ENCODE assay signal across 7 mouse cellular contexts in the genomic region with DNA sequence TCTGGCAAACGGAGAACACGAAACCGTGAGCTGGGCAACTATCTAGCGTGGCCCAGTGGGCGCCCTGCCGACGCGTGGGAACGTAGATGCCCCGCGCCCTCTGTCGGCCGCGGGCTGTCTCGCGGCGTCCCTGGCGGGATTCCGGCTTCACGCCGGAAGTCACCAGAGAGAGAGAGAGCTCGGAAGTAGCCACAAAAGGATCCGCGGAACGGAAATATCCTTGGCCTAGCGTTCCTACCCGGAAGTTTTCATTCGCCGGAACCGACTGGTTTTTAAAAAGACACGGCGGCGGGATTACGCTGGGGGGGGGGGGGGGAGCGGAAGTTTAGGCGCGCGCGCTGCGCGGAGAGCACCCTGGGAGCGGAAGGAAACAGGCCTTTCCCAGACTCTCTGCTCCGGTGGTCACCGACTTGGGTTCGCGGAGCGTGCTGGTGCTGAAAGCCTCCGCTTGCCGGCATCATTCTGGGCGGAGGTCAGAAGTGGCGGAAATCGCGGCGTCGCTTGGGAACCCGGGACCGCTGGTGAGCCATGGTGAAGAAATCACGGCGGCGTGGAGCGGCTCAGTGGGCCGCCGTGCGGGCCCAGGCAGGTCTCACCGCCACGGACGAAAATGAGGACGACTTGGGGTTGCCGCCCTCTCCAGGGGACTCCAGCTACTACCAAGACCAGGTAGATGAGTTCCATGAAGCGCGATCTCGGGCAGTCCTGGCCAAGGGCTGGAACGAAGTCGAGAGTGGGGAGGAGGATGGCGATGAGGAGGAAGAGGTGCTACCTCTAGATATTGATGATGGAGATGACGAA. TPM values are rescaled to one million over a fixed set of nuclear protein-coding genes. Genes with fewer than 3 reads are reported as not detected.
DNase-seq lines count a peak whose midpoint lies in the region; ATAC-seq lines count a peak whose summit lies in the region.

A gene (plus strand): TSS at position 377 of the 801 bp plus-strand sequence.

- peak within 1 kb of the TSS; percentile 96 for H3K4me2 ChIP-seq in embryonic facial prominence, embryonic 12.5 days (replicated peaks)
- peak within 1 kb of the TSS; percentile 86 for H3K4me2 ChIP-seq in limb, embryonic 11.5 days (ENCODE audit: low read depth, severe bottlenecking)
- H3K4me2 ChIP-seq in midbrain, embryonic 14.5 days (ENCODE audit: low read length): peak within 1 kb of the TSS; percentile 96

- no peaks in the 10 kb centered on the region for H3K9me3 ChIP-seq in embryonic facial prominence, embryonic 12.5 days
- no peaks in the 10 kb centered on the region for H3K9me3 ChIP-seq in limb, embryonic 11.5 days (ENCODE audit: control insufficient read depth, low read length)
- H3K9me3 ChIP-seq in midbrain, embryonic 14.5 days (ENCODE audit: control insufficient read depth, low read length): no peaks in the 10 kb centered on the region

- H3K27me3 ChIP-seq in embryonic facial prominence, embryonic 12.5 days: no peaks in the 10 kb centered on the region
- no peaks in the 10 kb centered on the region for H3K27me3 ChIP-seq in limb, embryonic 11.5 days (ENCODE audit: control insufficient read depth, insufficient read depth, low read length)
- H3K27me3 ChIP-seq in midbrain, embryonic 14.5 days (ENCODE audit: control insufficient read depth, insufficient read depth, low read length): no peaks in the 10 kb centered on the region

- peak within 1 kb of the TSS; percentile 91 for H3K4me3 ChIP-seq in embryonic facial prominence, embryonic 12.5 days
- peak within 1 kb of the TSS; percentile 83 for H3K4me3 ChIP-seq in limb, embryonic 11.5 days (ENCODE audit: low read depth, low read length)
- H3K4me3 ChIP-seq in midbrain, embryonic 14.5 days (replicated peaks; ENCODE audit: low read depth, low read length): peak within 1 kb of the TSS; percentile 89

- peak; percentile 89 for DNase-seq in adrenal gland, postnatal 25 days
- peak; percentile 99 for DNase-seq in heart, adult 11 months
- peak; percentile 94 for DNase-seq in kidney, adult 18-20 months
- DNase-seq in limb, embryonic 11.5 days (ENCODE audit: low spot score): peak; percentile 99
- DNase-seq in midbrain, embryonic 14.5 days: peak; percentile 99
- peak; percentile 87 to 90 for DNase-seq in spleen, adult 18-20 months

- peak within 1 kb of the TSS; percentile 93 for H3K27ac ChIP-seq in embryonic facial prominence, embryonic 12.5 days
- H3K27ac ChIP-seq in limb, embryonic 11.5 days (replicated peaks; ENCODE audit: low read depth, low read length): peak within 1 kb of the TSS; percentile 79
- H3K27ac ChIP-seq in midbrain, embryonic 14.5 days (replicated peaks; ENCODE audit: low read depth, low read length): peak within 1 kb of the TSS; percentile 82

- H3K9ac ChIP-seq in embryonic facial prominence, embryonic 12.5 days: peak within 1 kb of the TSS; percentile 87
- H3K9ac ChIP-seq in limb, embryonic 11.5 days (ENCODE audit: low read length): peak within 1 kb of the TSS; percentile 91
- H3K9ac ChIP-seq in midbrain, embryonic 14.5 days (replicated peaks; ENCODE audit: low read length): peak within 1 kb of the TSS; percentile 87

- H3K4me1 ChIP-seq in embryonic facial prominence, embryonic 12.5 days: peaks cover 13% of the 10 kb centered on the region
- peaks cover 3% of the 10 kb centered on the region; the same call in 1 of the 2 replicates for H3K4me1 ChIP-seq in limb, embryonic 11.5 days (ENCODE audit: control insufficient read depth, insufficient read depth, low read length)
- peaks cover 14% of the 10 kb centered on the region for H3K4me1 ChIP-seq in midbrain, embryonic 14.5 days (ENCODE audit: control insufficient read depth, insufficient read depth, low read length)

- H3K36me3 ChIP-seq in embryonic facial prominence, embryonic 12.5 days: peaks cover 4% of the 10 kb centered on the region
- no peaks in the 10 kb centered on the region; the same call in 1 of the 2 replicates for H3K36me3 ChIP-seq in limb, embryonic 11.5 days (ENCODE audit: control insufficient read depth, insufficient read depth, low read length)
- no peaks in the 10 kb centered on the region for H3K36me3 ChIP-seq in midbrain, embryonic 14.5 days (ENCODE audit: control insufficient read depth, insufficient read depth, low read length)

- peak; percentile 94 for ATAC-seq in embryonic facial prominence, embryonic 12.5 days (ENCODE audit: insufficient number of reproducible peaks, insufficient read depth, low FRiP score, low TSS enrichment)
- peak; percentile 97 for ATAC-seq in limb, embryonic 11.5 days (ENCODE audit: insufficient number of reproducible peaks, low FRiP score, low TSS enrichment, low read depth)
- ATAC-seq in midbrain, embryonic 14.5 days (ENCODE audit: low FRiP score, low TSS enrichment): peak; percentile 96

- WGBS in embryonic facial prominence, embryonic 12.5 days: under 1% methylated on average over 75 of the region's 76 CpGs
- under 1% methylated on average over 75 of the region's 76 CpGs for WGBS in limb, embryonic 11.5 days
- under 1% methylated on average over 76 of the region's 76 CpGs for WGBS in midbrain, embryonic 14.5 days

RNA-seq across cellular contexts. Expression of the gene that starts here (rescaled TPM):
- 36.8 and 37.2 TPM in 2 replicates for total RNA-seq in adrenal gland, postnatal 25 days (2021)
- 65.0 and 76.6 TPM in 2 replicates for polyA plus RNA-seq in embryonic facial prominence, embryonic 12.5 days (2016; fragmentation: Nextera tagmentation; extraction: Ambion mirVana)
- polyA plus RNA-seq in limb, embryonic 11.5 days (2014; fragmentation: Nextera tagmentation; extraction: Ambion mirVana): 86.4 and 95.8 TPM in 2 replicates
- polyA plus RNA-seq in midbrain, embryonic 14.5 days (2014; fragmentation: Nextera tagmentation; extraction: Ambion mirVana): 42.0 and 46.2 TPM in 2 replicates

Comparison
In these comparisons a context has a peak if more than half of its experiments do, and no peak if none do; other contexts are left out.
1. Peak in every context shown above with its lines: DNase-seq, ATAC-seq, H3K4me3 ChIP-seq and H3K27ac ChIP-seq.